Mouse (Mus musculus) limb, embryonic 13.5 days (tissue): ENCODE data around the gene Uaca. TPM values are rescaled to one million over a fixed set of nuclear protein-coding genes. Genes with fewer than 3 reads are reported as not detected.

Experiments
- ATAC-seq: fragments of 200-750 bp; cut with Nextera tagmentation; 2 replicates; pipeline ENCODE4 v1.8.0; 2017; ENCODE audit warnings: low read depth, moderate number of reproducible peaks, moderate TSS enrichment; ENCODE audit not compliant: low FRiP score
- H3K27ac ChIP-seq: fragments of 300-500 bp; sonication (generic); 2 replicates; pipeline ENCODE4 v1.5.1; 2015; ENCODE audit warnings: inconsistent platforms, mild to moderate bottlenecking, moderate library complexity
- H3K27me3 ChIP-seq: fragments of 300-500 bp; sonication (generic); 2 replicates; pipeline ENCODE4 v1.6.1; 2015; ENCODE audit warnings: mild to moderate bottlenecking, inconsistent platforms
- H3K36me3 ChIP-seq: fragments of 300-500 bp; sonication (generic); 2 replicates; pipeline ENCODE4 v1.6.1; 2015; ENCODE audit warnings: inconsistent platforms, mild to moderate bottlenecking, moderate library complexity
- H3K4me1 ChIP-seq: fragments of 300-500 bp; sonication (generic); 2 replicates; pipeline ENCODE4 v1.6.1; 2015; ENCODE audit warnings: inconsistent platforms
- H3K4me2 ChIP-seq: fragments of 300-500 bp; sonication (generic); replicated peaks from 2 replicates; pipeline ENCODE4 v1.6.1; 2015; ENCODE audit warnings: inconsistent platforms, mild to moderate bottlenecking, moderate library complexity
- H3K4me3 ChIP-seq: fragments of 300-500 bp; sonication (generic); 2 replicates; pipeline ENCODE4 v1.5.1; 2015; ENCODE audit warnings: moderate library complexity, mild to moderate bottlenecking, inconsistent platforms
- H3K9ac ChIP-seq: fragments of 300-500 bp; sonication (generic); 2 replicates; pipeline ENCODE4 v1.6.1; 2015; ENCODE audit warnings: mild to moderate bottlenecking, inconsistent platforms
- H3K9me3 ChIP-seq: fragments of 300-500 bp; sonication (generic); 2 replicates; pipeline ENCODE4 v1.6.1; 2016; ENCODE audit warnings: inconsistent platforms
- WGBS: fragments of 180-500 bp; shearing (Covaris S2); methylation state at CpG from one replicate; pipeline ENCODE4 v1.1.7; 2015; 5-methylcytosine and 5-hydroxymethylcytosine counted together
- polyA plus RNA-seq: library from polyadenylated mRNA; unstranded; fragments of >200 nt; fragmentation: Nextera tagmentation; extraction: Ambion mirVana; gene quantifications from 2 replicates; pipeline ENCODE4 v1.2.1, GENCODE M21; 2015

Gene Uaca
- polyA plus RNA-seq, 1 experiment from 2014 or later = 31.4 TPM

DNA sequence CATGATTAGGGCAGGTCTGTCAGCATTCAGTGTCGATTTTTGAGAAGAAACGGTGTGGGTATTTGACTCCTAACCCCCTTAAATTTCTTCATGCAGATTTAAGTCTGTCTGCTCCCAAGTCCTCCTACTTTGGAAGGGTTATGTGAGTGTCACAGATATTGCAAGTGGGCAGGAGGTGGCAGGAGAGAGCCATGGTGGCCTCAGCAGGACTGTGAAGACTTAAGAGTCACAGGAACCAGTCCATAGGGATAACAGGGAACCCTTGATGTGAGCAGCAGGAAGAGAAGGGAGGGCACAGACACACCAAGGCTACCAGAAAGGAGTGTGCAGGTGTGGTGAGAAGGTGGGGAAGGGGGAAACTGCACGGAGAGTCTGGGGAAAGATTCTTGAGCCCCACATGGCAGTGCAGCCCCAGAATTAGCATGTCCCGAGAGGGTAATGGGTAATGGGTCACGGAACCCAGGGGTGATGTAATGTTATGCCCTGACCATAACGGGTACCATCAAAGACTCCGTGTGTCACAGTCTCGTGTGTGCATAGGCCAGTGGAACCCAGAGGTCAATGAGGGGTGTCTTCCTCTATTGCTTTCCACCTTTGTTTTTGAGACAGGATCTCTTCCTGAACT lies 101.3 kb downstream of the Uaca start:
- Histone ChIP-seq H3K36me3 (no peaks in the 10 kb centered on the region), H3K27me3 (peaks cover 20% of the 10 kb centered on the region; the same call in 1 of the 2 replicates), H3K9me3 (no peaks in the 10 kb centered on the region), H3K27ac (no peak overlapping the region), H3K4me1 (peaks cover 22% of the 10 kb centered on the region), H3K9ac (no peak overlapping the region), H3K4me3 (no peak overlapping the region), H3K4me2 (no peak overlapping the region)
- WGBS = 48% methylated on average over 8 of the region's 8 CpGs
- ATAC-seq = peak; percentile 51; the same call in 1 of the 2 replicates

DNA sequence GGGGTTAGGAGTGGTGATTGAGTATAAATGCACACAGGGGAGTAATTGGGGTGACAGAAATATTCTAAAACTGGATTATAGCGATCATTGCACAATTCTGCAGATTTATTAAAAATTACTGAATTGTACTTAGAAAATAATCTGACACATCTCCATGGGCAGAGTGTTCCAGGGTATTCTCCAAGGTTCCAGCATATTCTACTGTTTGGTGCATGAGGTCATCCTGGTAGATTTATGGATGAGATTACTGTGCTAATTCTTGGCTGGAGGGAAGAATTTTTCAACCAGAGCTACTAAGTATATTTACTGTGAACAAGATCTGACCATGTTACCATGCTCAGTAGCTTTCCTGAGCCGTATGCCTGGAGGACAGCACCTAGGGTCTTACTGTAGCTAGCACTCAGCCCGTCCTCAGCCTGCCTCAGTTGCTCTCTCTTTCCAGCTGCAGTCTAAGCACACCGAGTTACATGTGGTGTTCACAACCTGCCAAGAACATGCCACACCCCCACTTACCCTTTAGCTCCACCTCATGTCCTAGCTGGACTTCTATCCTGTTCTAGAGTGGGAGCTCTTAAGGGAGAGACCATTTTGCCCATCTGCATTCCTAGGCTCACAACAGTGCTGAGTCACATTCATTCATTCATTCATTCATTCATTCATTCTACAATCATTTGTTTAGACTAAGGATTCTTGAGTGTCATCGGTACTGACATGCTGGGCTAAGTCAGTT lies 104.1 kb downstream of the Uaca start:
- 82% methylated on average over 5 of the region's 5 CpGs for WGBS
- Histone ChIP-seq H3K4me1 (peaks cover 22% of the 10 kb centered on the region), H3K9ac (no peak overlapping the region)

DNA sequence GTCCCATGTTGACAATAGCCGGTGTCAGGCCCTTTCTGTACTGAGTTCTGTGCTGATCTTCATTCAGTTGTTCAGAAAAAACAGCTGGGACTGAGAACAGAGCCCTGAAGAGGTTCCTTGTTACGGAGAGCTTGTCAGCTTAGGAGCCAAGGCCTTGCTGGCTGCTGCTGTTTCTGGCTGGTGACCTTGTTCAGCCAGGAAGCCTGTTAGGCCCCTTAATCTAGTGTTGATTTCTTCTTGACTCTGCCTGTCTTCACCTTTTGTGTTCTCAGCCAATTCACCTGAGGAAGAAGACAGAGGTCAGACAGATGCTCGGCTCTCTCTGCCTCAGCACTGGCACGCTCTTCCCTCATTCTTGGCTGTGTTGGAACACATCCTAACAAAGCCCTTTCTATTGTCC lies 104.9 kb downstream of the Uaca start:
- H3K27me3 ChIP-seq = peaks cover 12% of the 10 kb centered on the region; the same call in 1 of the 2 replicates
- no peak overlapping the region for H3K27ac ChIP-seq
- no peak for ATAC-seq
- 70% methylated on average over 4 of the region's 4 CpGs for WGBS
- peaks cover 22% of the 10 kb centered on the region for H3K4me1 ChIP-seq
- H3K36me3 ChIP-seq = no peaks in the 10 kb centered on the region
- no peak overlapping the region for H3K4me2 ChIP-seq
- no peak overlapping the region for H3K9ac ChIP-seq
- H3K9me3 ChIP-seq = no peaks in the 10 kb centered on the region
- no peak overlapping the region for H3K4me3 ChIP-seq

More for the DNA sequence above, 104.1 kb downstream of the Uaca start:
- Histone ChIP-seq H3K36me3 (no peaks in the 10 kb centered on the region), H3K4me3 (no peak overlapping the region), H3K4me2 (no peak overlapping the region), H3K27ac (no peak overlapping the region), H3K9me3 (no peaks in the 10 kb centered on the region), H3K27me3 (peaks cover 20% of the 10 kb centered on the region; the same call in 1 of the 2 replicates)
- no peak for ATAC-seq

DNA sequence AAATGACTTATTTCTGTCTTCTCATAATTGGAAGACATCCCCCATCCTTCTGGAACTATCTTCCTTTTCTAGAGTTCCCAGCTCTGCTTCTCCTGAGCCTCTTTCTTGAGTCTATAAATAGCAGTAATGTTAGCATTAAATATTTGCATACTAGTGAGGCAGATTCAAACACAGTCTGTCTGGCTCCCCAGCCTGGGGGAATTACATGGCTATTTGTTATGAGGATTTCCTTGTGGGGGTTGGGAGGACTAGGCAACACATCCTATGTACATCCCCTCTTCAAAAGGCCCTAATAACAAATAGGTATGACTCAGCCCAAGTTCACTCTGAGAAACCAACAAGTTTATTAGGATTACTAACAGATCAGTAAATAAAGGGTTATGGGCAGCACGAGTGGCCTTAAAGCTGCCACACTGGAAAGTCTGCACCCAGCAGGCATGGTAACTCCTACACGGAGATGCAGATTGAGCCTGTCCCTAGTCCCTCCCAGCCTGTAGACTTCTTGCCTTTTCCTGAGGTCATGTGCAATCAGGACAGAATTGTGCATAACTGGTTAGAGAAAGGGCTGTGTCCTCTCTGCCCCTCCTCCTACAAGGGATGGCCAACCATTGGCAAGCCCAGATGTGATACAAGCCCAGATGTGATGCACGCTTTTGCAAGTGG lies 105.6 kb downstream of the Uaca start:
- H3K27me3 ChIP-seq = peaks cover 5% of the 10 kb centered on the region; the same call in 1 of the 2 replicates
- no peaks in the 10 kb centered on the region for H3K9me3 ChIP-seq
- H3K4me1 ChIP-seq = peaks cover 22% of the 10 kb centered on the region
- H3K27ac ChIP-seq = no peak overlapping the region
- no peak overlapping the region for H3K4me2 ChIP-seq
- ATAC-seq = no peak
- 58% methylated on average over 3 of the region's 3 CpGs for WGBS
- no peak overlapping the region for H3K4me3 ChIP-seq
- H3K9ac ChIP-seq = no peak overlapping the region
- H3K36me3 ChIP-seq = no peaks in the 10 kb centered on the region

DNA sequence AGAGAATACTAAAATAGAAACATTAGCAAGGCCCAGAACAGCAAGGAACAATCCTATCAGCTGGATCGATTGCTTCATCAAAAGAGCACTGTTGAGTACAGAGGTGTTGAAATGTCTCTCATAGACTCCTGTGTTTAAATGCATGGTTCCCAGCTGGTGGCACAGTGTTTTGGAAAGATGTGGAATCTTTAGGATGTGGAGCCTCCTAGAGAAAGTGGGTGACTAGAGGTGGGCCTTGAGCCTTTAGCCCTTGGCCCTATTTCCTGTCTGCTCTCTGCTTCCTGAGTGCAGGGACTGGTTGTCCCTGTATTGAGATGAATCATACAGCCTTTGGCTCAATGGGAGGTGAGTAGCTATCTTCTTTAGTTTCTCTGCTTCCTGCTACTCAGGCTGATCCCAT lies 117.9 kb downstream of the Uaca start:
- no peak overlapping the region for H3K9ac ChIP-seq
- WGBS = 87% methylated on average over 1 of the region's 1 CpGs
- no peak for ATAC-seq
- no peaks in the 10 kb centered on the region for H3K9me3 ChIP-seq
- H3K4me1 ChIP-seq = no peaks in the 10 kb centered on the region
- H3K4me3 ChIP-seq = no peak overlapping the region
- H3K27ac ChIP-seq = no peak overlapping the region
- H3K27me3 ChIP-seq = no peaks in the 10 kb centered on the region
- H3K36me3 ChIP-seq = no peaks in the 10 kb centered on the region
- H3K4me2 ChIP-seq = no peak overlapping the region

DNA sequence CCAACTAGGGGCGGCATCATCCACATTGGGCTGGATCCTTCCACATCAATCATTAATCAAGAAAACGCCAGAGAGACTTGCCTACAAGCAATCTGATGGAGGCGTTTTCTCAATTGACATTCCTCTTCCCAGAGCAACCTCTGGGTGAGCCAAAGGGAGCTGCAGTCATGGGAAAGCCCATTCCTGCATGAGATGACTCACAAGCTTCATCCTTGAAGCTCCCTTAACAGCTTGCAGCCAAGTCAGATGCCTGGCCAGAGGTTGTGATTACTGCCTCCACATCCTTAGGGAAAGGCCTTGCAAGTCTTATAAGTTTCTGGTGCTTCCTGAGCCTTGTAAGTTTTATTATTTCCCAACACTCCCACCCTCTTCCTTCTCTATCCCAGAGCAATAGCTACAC lies 119.3 kb downstream of the Uaca start:
- Histone ChIP-seq H3K4me1 (0 out of 2 replicates have a peak, but pooled peaks cover under 1% of the 10 kb centered on the region), H3K36me3 (no peaks in the 10 kb centered on the region), H3K4me2 (no peak overlapping the region), H3K4me3 (no peak overlapping the region), H3K27me3 (no peaks in the 10 kb centered on the region), H3K27ac (no peak overlapping the region), H3K9me3 (no peaks in the 10 kb centered on the region), H3K9ac (no peak overlapping the region)
- 88% methylated on average over 3 of the region's 3 CpGs for WGBS
- no peak for ATAC-seq

DNA sequence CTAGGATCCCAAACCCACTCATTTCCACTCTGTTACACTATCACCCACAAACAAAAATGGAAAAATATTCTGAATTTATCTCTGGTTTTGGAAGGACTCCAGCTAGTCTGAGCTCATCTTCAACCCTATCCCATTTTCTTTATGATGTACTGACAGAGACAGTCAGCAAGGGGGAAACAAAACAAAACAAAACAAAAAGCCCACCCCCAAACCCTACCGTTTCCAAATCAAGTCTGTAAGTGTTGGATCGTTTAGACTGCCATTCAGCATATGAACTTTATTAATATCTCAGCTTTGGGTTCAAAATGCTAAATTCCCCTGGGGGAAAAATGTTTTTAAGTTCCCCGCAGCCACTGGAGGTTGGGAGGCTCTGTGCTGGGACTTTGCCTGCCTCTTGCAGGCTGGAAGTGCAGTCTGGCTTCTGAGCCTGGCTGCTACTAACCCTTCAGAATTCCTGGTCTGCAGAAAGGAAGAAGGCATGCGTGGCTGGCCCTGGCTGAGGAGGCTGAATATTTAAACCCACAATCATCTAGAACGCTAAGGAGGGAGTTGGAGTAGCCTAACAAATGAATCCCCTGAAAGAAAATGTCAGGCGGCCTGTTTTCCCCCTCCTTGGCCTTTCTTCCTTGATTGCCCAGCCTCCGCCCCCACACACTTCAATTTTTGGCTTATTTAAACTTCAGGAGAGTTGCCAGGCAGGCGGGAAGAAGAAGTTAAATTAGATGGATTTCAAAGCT lies 125.8 kb downstream of the Uaca start:
- 0 out of 2 replicates have a peak overlapping the region, but pooled peaks have one; percentile 23 for H3K27ac ChIP-seq
- H3K4me2 ChIP-seq = no peak overlapping the region

DNA sequence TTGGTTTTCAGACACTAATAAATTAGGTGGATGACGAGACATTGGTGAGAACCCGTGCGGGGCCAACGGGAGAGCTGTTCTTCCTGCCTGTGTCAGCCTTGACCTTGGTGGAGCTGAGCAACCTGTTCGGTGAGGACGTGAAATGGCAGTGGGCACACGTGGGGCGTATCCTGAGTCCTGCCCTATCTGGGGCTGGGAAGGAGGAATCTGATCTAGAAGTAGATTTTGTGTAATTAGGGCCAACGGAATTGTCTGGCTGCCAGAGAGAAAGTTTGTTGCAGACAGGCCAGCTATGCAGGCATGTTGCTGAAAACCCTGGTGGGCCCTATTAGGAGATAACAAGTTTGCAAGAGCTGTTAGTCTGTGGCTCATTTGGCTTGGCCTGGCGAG lies 126.3 kb downstream of the Uaca start:
- no peaks in the 10 kb centered on the region for H3K9me3 ChIP-seq
- WGBS = 37% methylated on average over 10 of the region's 10 CpGs
- H3K4me3 ChIP-seq = no peak overlapping the region
- H3K27ac ChIP-seq = 0 out of 2 replicates have a peak overlapping the region, but pooled peaks have one; percentile 23
- H3K36me3 ChIP-seq = no peaks in the 10 kb centered on the region
- peaks cover 36% of the 10 kb centered on the region for H3K4me1 ChIP-seq
- peaks cover 5% of the 10 kb centered on the region; the same call in 1 of the 2 replicates for H3K27me3 ChIP-seq
- H3K9ac ChIP-seq = no peak overlapping the region
- ATAC-seq = no peak
- no peak overlapping the region for H3K4me2 ChIP-seq

More for the DNA sequence above, 125.8 kb downstream of the Uaca start:
- H3K27me3 ChIP-seq = peaks cover 5% of the 10 kb centered on the region; the same call in 1 of the 2 replicates
- peaks cover 31% of the 10 kb centered on the region for H3K4me1 ChIP-seq
- no peak overlapping the region for H3K4me3 ChIP-seq
- H3K36me3 ChIP-seq = no peaks in the 10 kb centered on the region
- 33% methylated on average over 8 of the region's 8 CpGs for WGBS
- no peak for ATAC-seq
- no peaks in the 10 kb centered on the region for H3K9me3 ChIP-seq
- no peak overlapping the region for H3K9ac ChIP-seq

DNA sequence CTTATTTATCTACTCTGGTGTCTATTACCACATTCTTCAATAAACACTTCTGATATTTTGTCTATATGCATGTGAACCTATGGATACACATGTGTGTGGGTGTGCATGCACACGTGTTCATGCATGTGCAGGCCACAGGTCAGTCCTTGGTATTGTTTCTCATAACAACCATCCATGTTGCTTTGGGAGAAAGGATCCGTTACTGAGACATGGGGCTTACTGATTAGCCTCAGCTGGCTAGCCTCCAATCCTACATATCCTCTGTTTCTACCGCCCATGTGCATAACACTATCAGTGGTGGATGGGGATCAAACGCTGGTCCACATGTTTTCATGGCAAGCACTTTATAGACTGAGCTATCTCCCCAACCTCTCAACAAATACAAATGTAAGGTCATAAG lies 126.9 kb downstream of the Uaca start:
- no peaks in the 10 kb centered on the region for H3K9me3 ChIP-seq
- H3K9ac ChIP-seq = no peak overlapping the region
- H3K4me2 ChIP-seq = no peak overlapping the region
- no peak for ATAC-seq
- no peaks in the 10 kb centered on the region for H3K36me3 ChIP-seq
- 87% methylated on average over 4 of the region's 4 CpGs for WGBS
- H3K27ac ChIP-seq = no peak overlapping the region
- peaks cover 42% of the 10 kb centered on the region for H3K4me1 ChIP-seq
- peaks cover 5% of the 10 kb centered on the region; the same call in 1 of the 2 replicates for H3K27me3 ChIP-seq
- H3K4me3 ChIP-seq = no peak overlapping the region

DNA sequence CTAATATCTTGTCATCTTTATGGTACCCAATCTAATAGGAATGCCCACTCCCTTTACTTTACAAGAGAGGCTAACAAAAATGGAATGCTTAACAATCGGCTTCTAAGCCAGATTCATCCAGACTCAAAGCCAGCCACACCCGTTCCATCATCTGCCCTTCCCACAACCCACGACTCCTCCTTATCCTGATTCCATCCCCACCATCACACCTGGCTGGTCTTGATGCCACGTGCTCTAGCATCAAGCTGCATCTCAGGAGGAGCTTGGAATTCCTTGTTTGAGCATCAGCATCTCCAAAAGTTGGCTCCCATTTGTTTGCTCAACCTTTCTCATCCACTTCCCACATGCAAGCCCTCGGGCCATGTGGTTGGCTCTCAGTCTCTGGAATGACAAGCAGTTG lies 127.5 kb downstream of the Uaca start:
- 86% methylated on average over 5 of the region's 5 CpGs for WGBS
- Histone ChIP-seq H3K27ac (no peak overlapping the region), H3K4me1 (peaks cover 48% of the 10 kb centered on the region), H3K9me3 (no peaks in the 10 kb centered on the region), H3K4me3 (no peak overlapping the region), H3K9ac (no peak overlapping the region), H3K4me2 (no peak overlapping the region), H3K36me3 (no peaks in the 10 kb centered on the region), H3K27me3 (peaks cover 5% of the 10 kb centered on the region; the same call in 1 of the 2 replicates)
- no peak for ATAC-seq

DNA sequence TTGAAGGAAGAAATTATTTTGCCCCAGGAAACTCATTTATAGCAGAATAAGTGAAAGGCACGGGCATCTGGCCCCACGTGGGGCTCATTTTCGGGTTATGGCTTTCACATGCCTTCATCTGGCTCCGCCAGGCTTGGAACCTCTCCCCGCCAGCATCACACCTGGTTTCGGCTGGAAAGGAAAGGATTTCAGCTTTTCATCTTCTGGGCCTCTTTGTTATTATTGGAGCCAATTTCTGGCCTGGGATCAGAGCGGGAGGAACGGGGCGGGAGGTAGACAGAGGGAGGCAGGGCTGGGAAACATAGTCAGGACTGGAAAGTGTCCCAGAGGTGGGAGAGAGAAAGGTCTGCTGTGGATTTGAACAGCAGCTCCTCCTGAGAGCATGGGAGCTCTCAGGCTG lies 132.0 kb downstream of the Uaca start:
- Histone ChIP-seq H3K9me3 (no peaks in the 10 kb centered on the region), H3K27me3 (peaks cover 10% of the 10 kb centered on the region; the same call in 1 of the 2 replicates), H3K27ac (peak overlapping the region; percentile 81), H3K4me3 (no peak overlapping the region), H3K4me2 (no peak overlapping the region; the same call in 1 of the 2 replicates), H3K9ac (no peak overlapping the region), H3K4me1 (peaks cover 39% of the 10 kb centered on the region), H3K36me3 (no peaks in the 10 kb centered on the region)
- peak; percentile 78; the same call in 1 of the 2 replicates for ATAC-seq
- 8% methylated on average over 9 of the region's 9 CpGs for WGBS
